Comparison of ENCODE assay signal across 25 mouse cellular contexts in genomic region chr19:44321631-44322030, GRCm38 (mm10). TPM values are rescaled to one million over a fixed set of nuclear protein-coding genes. Genes with fewer than 3 reads are reported as not detected.
DNase-seq lines count a peak whose midpoint lies in the region; ATAC-seq and TF ChIP-seq lines count a peak whose summit lies in the region.
"Had no signal": no experiment of that assay in that cellular context is flagged by ENCODE, and none has a peak within 500 bp of the region (broad histone marks: within the 10 kb centered on the region; RNA-seq: fewer than 3 reads in every experiment).

No protein-coding gene starts in this region.

- TF ChIP-seq POLR2A in heart, adult 2 months (IDR thresholded peaks at IDR 0.05; ENCODE audit: insufficient read depth, low read depth, low read length) = no peak

- no peaks in the 10 kb centered on the region for H3K79me2 ChIP-seq in heart, adult 2 months (replicated peaks; ENCODE audit: control insufficient read depth, insufficient read depth, low read length)

- peaks cover 11% of the 10 kb centered on the region; the same call in 1 of the 2 replicates for H3K9me3 ChIP-seq in heart, embryonic 12.5 days (replicated peaks)
- H3K9me3 ChIP-seq: embryonic facial prominence, embryonic 15.5 days; heart, embryonic 10.5 days had no signal

- no peaks in the 10 kb centered on the region; the same call in 1 of the 2 replicates for H3K4me1 ChIP-seq in heart, embryonic 12.5 days (replicated peaks)
- H3K4me1 ChIP-seq in heart, adult 2 months (ENCODE audit: control insufficient read depth, insufficient read depth, low read length) = no peaks in the 10 kb centered on the region; the same call in 1 of the 2 replicates
- H3K4me1 ChIP-seq: embryonic facial prominence, embryonic 15.5 days; forebrain, embryonic 12.5 days; forebrain, embryonic 15.5 days had no signal

- no peak overlapping the region for H3K9ac ChIP-seq in heart, embryonic 12.5 days
- no peak overlapping the region for H3K9ac ChIP-seq in heart, adult 2 months (ENCODE audit: low read depth, low read length)
- H3K9ac ChIP-seq: embryonic facial prominence, embryonic 12.5 days; embryonic facial prominence, embryonic 15.5 days; forebrain, embryonic 12.5 days; forebrain, embryonic 15.5 days; hindbrain, embryonic 14.5 days had no signal

- no peak for TF ChIP-seq CTCF in heart, adult 2 months (IDR thresholded peaks at IDR 0.05)
- no peak for TF ChIP-seq CTCF in layer of hippocampus, adult 2 months (conservative IDR thresholded peaks at IDR 0.05)

- no peak overlapping the region for H3K4me2 ChIP-seq in heart, embryonic 12.5 days
- H3K4me2 ChIP-seq: embryonic facial prominence, embryonic 12.5 days; embryonic facial prominence, embryonic 15.5 days; forebrain, embryonic 12.5 days; forebrain, embryonic 15.5 days; hindbrain, embryonic 14.5 days had no signal

- ATAC-seq in heart, embryonic 12.5 days (ENCODE audit: insufficient number of reproducible peaks, low FRiP score) = no peak
- ATAC-seq: CD4-positive, CD25-positive, alpha-beta regulatory T cell, adult 4 months; forebrain, embryonic 15.5 days; hindbrain, postnatal 0 days; inflammation-experienced regulatory T-cells, adult 6 months had no signal

- peak overlapping the region; percentile 21; the same call in 1 of the 2 replicates for H3K27ac ChIP-seq in heart, embryonic 12.5 days (ENCODE audit: poor library complexity, severe bottlenecking)
- H3K27ac ChIP-seq in heart, adult 2 months = no peak overlapping the region
- H3K27ac ChIP-seq in layer of hippocampus, adult 2 months = peak overlapping the region; percentile 70
- H3K27ac ChIP-seq: embryonic facial prominence, embryonic 12.5 days; embryonic facial prominence, embryonic 15.5 days; forebrain, embryonic 12.5 days; forebrain, embryonic 15.5 days; heart, embryonic 10.5 days; hindbrain, embryonic 14.5 days; hindbrain, postnatal 0 days had no signal

- 0 out of 2 replicates have a peak, but pooled peaks cover 3% of the 10 kb centered on the region for H3K36me3 ChIP-seq in heart, embryonic 12.5 days
- no peaks in the 10 kb centered on the region for H3K36me3 ChIP-seq in heart, adult 2 months (ENCODE audit: control insufficient read depth, insufficient read depth, low read length)
- H3K36me3 ChIP-seq: embryonic facial prominence, embryonic 12.5 days; embryonic facial prominence, embryonic 15.5 days; forebrain, embryonic 12.5 days; forebrain, embryonic 15.5 days; heart, embryonic 10.5 days had no signal

- H3K27me3 ChIP-seq in heart, embryonic 12.5 days (replicated peaks) = no peaks in the 10 kb centered on the region
- no peaks in the 10 kb centered on the region for H3K27me3 ChIP-seq in heart, adult 2 months (ENCODE audit: control insufficient read depth, insufficient read depth, low read length)
- H3K27me3 ChIP-seq: embryonic facial prominence, embryonic 12.5 days; embryonic facial prominence, embryonic 15.5 days; forebrain, embryonic 12.5 days; forebrain, embryonic 15.5 days had no signal

- intact Hi-C loops in heart, adult 2 months (cut with DNase I) = no loop called here

- no peak for TF ChIP-seq EP300 in heart, adult 2 months (IDR thresholded peaks at IDR 0.05; ENCODE audit: insufficient read depth, low read depth, low read length)

- WGBS in heart, embryonic 12.5 days = 45% methylated on average over 2 of the region's 2 CpGs
- 71% methylated on average over 2 of the region's 2 CpGs for WGBS in heart, adult 2 months

- H3K4me3 ChIP-seq in heart, embryonic 12.5 days = no peak overlapping the region
- H3K4me3 ChIP-seq in heart, adult 2 months = no peak overlapping the region
- no peak overlapping the region for H3K4me3 ChIP-seq in layer of hippocampus, adult 2 months
- H3K4me3 ChIP-seq: embryonic facial prominence, embryonic 12.5 days; embryonic facial prominence, embryonic 15.5 days; forebrain, embryonic 12.5 days; forebrain, embryonic 15.5 days; heart, embryonic 10.5 days had no signal

- DNase-seq in heart, adult 2 months = no peak
- DNase-seq in layer of hippocampus, adult 2 months (ENCODE audit: low spot score in 2 of 2) = no peak
- DNase-seq in layer of hippocampus, adult 8-10 months (ENCODE audit: low spot score in 2 of 2) = no peak
- DNase-seq in ES-CJ7 (ENCODE audit: low read depth, low spot score) (peak; percentile 36), R1 (ENCODE audit: low read depth, low spot score) (peak; percentile 42)
- no peak for DNase-seq in cerebellum, adult 18-20 months
- DNase-seq: cerebellum, adult 2 months; cerebellum, adult 9-11 months; cerebellum, postnatal 25 days; gastrocnemius, postnatal 10 days; gastrocnemius, postnatal 36 days; heart, postnatal 10 days; heart, postnatal 4 days; kidney, adult 18-20 months had no signal

RNA-seq across cellular contexts. Expression of gene Scd4, which starts 11.3 kb away (rescaled TPM):
- 0.29 and 0.42 TPM in 2 replicates for polyA plus RNA-seq in heart, embryonic 12.5 days (2016; fragmentation: Nextera tagmentation; extraction: Ambion mirVana)
- 1 to 10 TPM; 4.6 to 6.0 TPM for total RNA-seq in heart, adult 2 months (2021)
- 9.0 and 12.6 TPM in 2 replicates for polyA plus RNA-seq in heart, adult 2 months (2012; rRNA removed)
- 1 to 10 TPM; 2.3 to 2.5 TPM for total RNA-seq in layer of hippocampus, adult 2 months (2021)
- total RNA-seq in layer of hippocampus, adult 8-10 months (2022) = 1 to 10 TPM; 2.3 to 3.0 (median 2.7) TPM
- total RNA-seq: granulocyte monocyte progenitor cell, adult 5-6 weeks had no signal

RNA-seq across cellular contexts. Expression of gene Scd2, which starts 28.2 kb away (rescaled TPM):
- 216 and 231 TPM in 2 replicates for polyA plus RNA-seq in heart, embryonic 12.5 days (2016; fragmentation: Nextera tagmentation; extraction: Ambion mirVana)
- 10 to 100 TPM in 1 of 2 experiments, 1 to 10 TPM in 1; 9.2 to 12.2 TPM for total RNA-seq in heart, adult 2 months (2021)
- polyA plus RNA-seq in heart, adult 2 months (2012; rRNA removed) = 21.2 and 31.1 TPM in 2 replicates
- total RNA-seq in layer of hippocampus, adult 2 months (2021) = 100 to 1,000 TPM; 597 to 622 TPM
- total RNA-seq in layer of hippocampus, adult 8-10 months (2022) = 100 to 1,000 TPM; 662 to 773 (median 703) TPM

Comparison
In these comparisons a context has a peak if more than half of its experiments do, and no peak if none do; other contexts are left out.
1. DNase-seq: peak in ES-CJ7 (single experiment) and R1 (single experiment); none in heart, adult 2 months (0 of 2), layer of hippocampus, adult 2 months (0 of 2), layer of hippocampus, adult 8-10 months (0 of 2) and cerebellum, adult 18-20 months (0 of 2).
2. RNA of gene Scd2, which starts 28.2 kb away (total RNA-seq): 662 to 773 TPM in layer of hippocampus, adult 8-10 months and 597 to 622 TPM in layer of hippocampus, adult 2 months; 9.2 to 12.2 TPM in heart, adult 2 months; every median in the first group is over 10 times any median in the second.